Mouse (Mus musculus) myocyte (in vitro differentiated cells): ENCODE results near the gene Emcn.

Experiments used
- CEBPB ChIP-seq: IDR thresholded peaks from 2 replicates; pipeline ENCODE4 v1.6.1; 2011; ENCODE audit warnings: mild to moderate bottlenecking, moderate library complexity; ENCODE audit not compliant: poor library complexity, insufficient read depth, severe bottlenecking
- E2F4 ChIP-seq: IDR thresholded peaks from one replicate; pipeline ENCODE4 v1.6.1; 2011; ENCODE audit warnings: mild to moderate bottlenecking, control low read depth, moderate library complexity; ENCODE audit not compliant: insufficient read depth
- MAX ChIP-seq: IDR thresholded peaks from one replicate; pipeline ENCODE4 v1.6.1; 2011; ENCODE audit warnings: low read depth, mild to moderate bottlenecking, control low read depth
- MYOD1 ChIP-seq, 3 experiments: IDR thresholded peaks; one replicate each; pipeline ENCODE4 v1.6.1; 2011; ENCODE audit warnings: control low read depth in 2 of 3, low read depth in 2 of 3, mild to moderate bottlenecking in 2 of 3, moderate library complexity in 1 of 3; ENCODE audit not compliant: insufficient read length in 2 of 3, control insufficient read depth in 1 of 3
- MYOG ChIP-seq, 3 experiments: IDR thresholded peaks; one replicate each; pipeline ENCODE4 v1.6.1; 2011; ENCODE audit warnings: control low read depth in 2 of 3, low read depth in 2 of 3, mild to moderate bottlenecking in 2 of 3; ENCODE audit not compliant: insufficient read length in 2 of 3, control insufficient read depth in 1 of 3, insufficient read depth in 1 of 3
- POLR2A ChIP-seq: IDR thresholded peaks from one replicate; pipeline ENCODE4 v1.6.1; 2011; ENCODE audit warnings: low read depth, mild to moderate bottlenecking, control low read depth, moderate library complexity; ENCODE audit not compliant: insufficient read length
- POLR2AphosphoS2 ChIP-seq: IDR thresholded peaks from one replicate; pipeline ENCODE4 v1.6.1; 2011; ENCODE audit warnings: low read depth, control low read depth; ENCODE audit not compliant: insufficient read length
- REST ChIP-seq: IDR thresholded peaks from one replicate; pipeline ENCODE4 v1.6.1; 2011; ENCODE audit warnings: mild to moderate bottlenecking, control low read depth, moderate library complexity; ENCODE audit not compliant: insufficient read depth, insufficient read length
- TCF12 ChIP-seq: IDR thresholded peaks from one replicate; pipeline ENCODE4 v1.6.1; 2011; ENCODE audit warnings: mild to moderate bottlenecking, control low read depth; ENCODE audit not compliant: poor library complexity, insufficient read depth, severe bottlenecking
- TCF3 ChIP-seq: IDR thresholded peaks from one replicate; pipeline ENCODE4 v1.6.1; 2011; ENCODE audit warnings: low read depth, control low read depth; ENCODE audit not compliant: insufficient read length
- USF1 ChIP-seq: IDR thresholded peaks from one replicate; pipeline ENCODE4 v1.6.1; 2011; ENCODE audit warnings: low read depth, mild to moderate bottlenecking, control low read depth, moderate library complexity

DNA sequence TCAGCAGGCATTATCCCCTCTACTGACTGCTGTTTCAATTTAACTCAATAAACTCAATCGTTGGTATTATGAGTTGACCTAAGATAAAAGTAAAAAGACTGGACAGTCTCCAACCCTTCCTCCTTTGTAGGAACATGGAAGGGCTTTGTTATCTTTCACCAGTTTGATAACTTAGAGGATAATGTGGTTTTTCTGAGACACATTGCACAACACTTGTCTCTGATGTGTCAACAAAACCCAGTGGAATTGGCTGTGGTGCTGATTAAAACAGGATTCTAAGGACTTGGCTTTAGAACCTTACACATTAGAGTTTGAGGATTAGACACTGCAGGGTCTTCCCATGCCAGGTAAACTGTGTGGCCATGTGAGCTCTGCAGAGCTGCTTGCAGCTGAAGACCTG is 20.9 kb upstream of the Emcn start:
- TF ChIP-seq USF1 (no peak), E2F4 (no peak), TCF3 (no peak), POLR2A (no peak), CEBPB (no peak), MYOG (IDR thresholded peaks at IDR 0.05; ENCODE audit: control insufficient read depth in 1 of 3, insufficient read depth in 1 of 3, insufficient read length in 2 of 3, low read depth in 2 of 3) (no peak), TCF12 (no peak), POLR2AphosphoS2 (no peak), MAX (no peak), REST (no peak), MYOD1 (IDR thresholded peaks at IDR 0.05; ENCODE audit: control insufficient read depth in 1 of 3, insufficient read length in 2 of 3, low read depth in 2 of 3) (no peak)
